Mouse (Mus musculus) embryonic fibroblast, embryonic 13.5 days (primary cell): ENCODE data around the gene Ahsg.

Experiments used
- CTCF ChIP-seq: IDR thresholded peaks from 2 replicates; pipeline ENCODE4 v1.5.1; 2011; ENCODE audit warnings: mild to moderate bottlenecking, control low read depth, low read length, moderate library complexity, borderline replicate concordance; ENCODE audit not compliant: insufficient read depth
- POLR2A ChIP-seq: IDR thresholded peaks from 2 replicates; pipeline ENCODE4 v1.6.1; 2011; ENCODE audit warnings: low read depth, mild to moderate bottlenecking, control low read depth, low read length, moderate library complexity

DNA sequence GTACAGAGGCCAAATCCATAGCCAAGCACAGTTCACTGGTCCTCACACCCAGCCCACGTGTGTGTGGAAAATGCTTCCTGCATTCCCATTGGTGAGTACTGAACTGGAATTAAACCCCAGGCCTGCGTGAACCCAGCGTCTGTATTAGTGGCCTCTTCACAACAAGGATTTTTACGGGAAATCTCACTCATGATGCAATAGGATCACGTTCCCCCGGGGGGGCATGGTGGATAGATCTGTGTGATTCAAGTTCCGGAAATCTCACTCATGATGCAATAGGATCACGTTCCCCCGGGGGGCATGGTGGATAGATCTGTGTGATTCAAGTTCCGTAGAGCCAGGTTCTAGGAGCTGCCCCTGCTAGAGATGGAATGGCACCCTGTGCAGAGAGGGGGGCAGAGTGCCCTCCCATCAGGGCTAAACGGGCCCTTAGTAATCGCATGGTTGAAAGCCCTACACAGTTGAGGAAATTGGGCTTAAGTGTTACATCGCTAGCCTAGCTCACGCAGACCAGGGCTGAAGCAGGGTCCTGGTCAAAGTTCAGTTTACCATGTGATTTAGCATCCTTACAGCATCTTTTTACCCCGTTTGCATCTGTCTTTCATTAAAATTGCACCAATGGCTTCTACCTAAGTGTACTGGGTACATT is 27.7 kb downstream of the Ahsg start:
- TF ChIP-seq CTCF (no peak), POLR2A (no peak)
